Mouse (Mus musculus) forebrain, embryonic 13.5 days (tissue): ENCODE results near the gene Sgca. TPM values are rescaled to one million over a fixed set of nuclear protein-coding genes. Genes with fewer than 3 reads are reported as not detected.

Source experiments
- ATAC-seq: fragments of 200-750 bp; cut with Nextera tagmentation; 2 replicates; pipeline ENCODE4 v1.8.0; 2017
- H3K27ac ChIP-seq: fragments of 300-500 bp; sonication (generic); 2 replicates; pipeline ENCODE4 v1.5.1; 2015; ENCODE audit warnings: inconsistent platforms, mild to moderate bottlenecking, moderate library complexity
- H3K27me3 ChIP-seq: fragments of 300-500 bp; sonication (generic); 2 replicates; pipeline ENCODE4 v1.6.1; 2015; ENCODE audit warnings: mild to moderate bottlenecking, inconsistent platforms
- H3K36me3 ChIP-seq: fragments of 300-500 bp; sonication (generic); 2 replicates; pipeline ENCODE4 v1.6.1; 2015; ENCODE audit warnings: mild to moderate bottlenecking, inconsistent platforms; ENCODE audit not compliant: poor library complexity, severe bottlenecking
- H3K4me1 ChIP-seq: fragments of 300-500 bp; sonication (generic); 2 replicates; pipeline ENCODE4 v1.6.1; 2015; ENCODE audit warnings: inconsistent platforms
- H3K4me2 ChIP-seq: fragments of 300-500 bp; sonication (generic); 2 replicates; pipeline ENCODE4 v1.6.1; 2015; ENCODE audit warnings: inconsistent platforms, mild to moderate bottlenecking, moderate library complexity
- H3K4me3 ChIP-seq: fragments of 300-500 bp; sonication (generic); 2 replicates; pipeline ENCODE4 v1.5.1; 2015; ENCODE audit warnings: mild to moderate bottlenecking, inconsistent platforms
- H3K9ac ChIP-seq: fragments of 300-500 bp; sonication (generic); 2 replicates; pipeline ENCODE4 v1.6.1; 2015; ENCODE audit warnings: mild to moderate bottlenecking, inconsistent platforms
- H3K9me3 ChIP-seq: fragments of 300-500 bp; sonication (generic); replicated peaks from 2 replicates; pipeline ENCODE4 v1.6.1; 2016; ENCODE audit warnings: inconsistent platforms
- WGBS: fragments of 180-500 bp; shearing (Covaris S2); methylation state at CpG from one replicate; pipeline ENCODE4 v1.1.7; 2015; 5-methylcytosine and 5-hydroxymethylcytosine counted together
- polyA plus RNA-seq: library from polyadenylated mRNA; unstranded; fragments of >200 nt; fragmentation: Nextera tagmentation; extraction: Ambion mirVana; gene quantifications from 2 replicates; pipeline ENCODE4 v1.2.1, GENCODE M21; 2015

The Sgca gene
- polyA plus RNA-seq, 1 experiment from 2014 or later: not detected

- H3K27me3 ChIP-seq: no peaks in the 10 kb centered on the region
- peaks cover 48% of the 10 kb centered on the region for H3K4me1 ChIP-seq
- peaks cover 91% of the 10 kb centered on the region for H3K36me3 ChIP-seq
- no peaks in the 10 kb centered on the region for H3K9me3 ChIP-seq
- no peak for ATAC-seq
- WGBS: 80% methylated on average over 8 of the region's 8 CpGs
- no peak overlapping the region for H3K4me3 ChIP-seq
- 0 out of 2 replicates have a peak overlapping the region, but pooled peaks have one; percentile 36 for H3K9ac ChIP-seq
- peak overlapping the region; percentile 77 for H3K27ac ChIP-seq
- H3K4me2 ChIP-seq: no peak overlapping the region
These were observed 24.0 kb upstream of the Sgca start for GRCm38 (mm10) chr11:95000128-95000527.

GRCm38 (mm10) chr11:94998041-94998531 lies 22.0 kb upstream of the Sgca start:
- Histone ChIP-seq H3K9ac (peak overlapping the region; percentile 7), H3K27me3 (no peaks in the 10 kb centered on the region), H3K4me1 (peaks cover 69% of the 10 kb centered on the region), H3K4me3 (no peak overlapping the region; the same call in 1 of the 2 replicates), H3K9me3 (no peaks in the 10 kb centered on the region), H3K27ac (peak overlapping the region; percentile 77), H3K4me2 (peak overlapping the region; percentile 20; the same call in 1 of the 2 replicates), H3K36me3 (peaks cover 74% of the 10 kb centered on the region)
- peak; percentile 50 for ATAC-seq
- WGBS: 68% methylated on average over 16 of the region's 16 CpGs

- Histone ChIP-seq H3K4me3 (no peak overlapping the region), H3K27me3 (no peaks in the 10 kb centered on the region), H3K27ac (peak overlapping the region; percentile 77), H3K4me2 (peak overlapping the region; percentile 20; the same call in 1 of the 2 replicates), H3K36me3 (peaks cover 69% of the 10 kb centered on the region), H3K9ac (peak overlapping the region; percentile 7), H3K4me1 (peaks cover 74% of the 10 kb centered on the region), H3K9me3 (no peaks in the 10 kb centered on the region)
- no peak for ATAC-seq
- 77% methylated on average over 5 of the region's 5 CpGs for WGBS
These were observed 21.5 kb upstream of the Sgca start for GRCm38 (mm10) chr11:94997596-94997995.

GRCm38 (mm10) chr11:94996984-94997383 lies 20.9 kb upstream of the Sgca start:
- no peaks in the 10 kb centered on the region for H3K27me3 ChIP-seq
- H3K4me2 ChIP-seq: no peak overlapping the region
- ATAC-seq: no peak
- H3K27ac ChIP-seq: no peak overlapping the region; the same call in 1 of the 2 replicates
- peaks cover 63% of the 10 kb centered on the region for H3K36me3 ChIP-seq
- H3K9ac ChIP-seq: no peak overlapping the region
- 92% methylated on average over 6 of the region's 6 CpGs for WGBS
- H3K4me1 ChIP-seq: peaks cover 80% of the 10 kb centered on the region
- no peaks in the 10 kb centered on the region for H3K9me3 ChIP-seq
- no peak overlapping the region for H3K4me3 ChIP-seq

- WGBS: 89% methylated on average over 8 of the region's 8 CpGs
- H3K4me1 ChIP-seq: peaks cover 82% of the 10 kb centered on the region
- H3K4me2 ChIP-seq: peak overlapping the region; percentile 100
- ATAC-seq: no peak
- peaks cover 56% of the 10 kb centered on the region for H3K36me3 ChIP-seq
- no peaks in the 10 kb centered on the region for H3K9me3 ChIP-seq
- H3K27me3 ChIP-seq: no peaks in the 10 kb centered on the region
- H3K27ac ChIP-seq: peak overlapping the region; percentile 57
- peak overlapping the region; percentile 95; the same call in 1 of the 2 replicates for H3K9ac ChIP-seq
- no peak overlapping the region for H3K4me3 ChIP-seq
These were observed 20.0 kb upstream of the Sgca start for GRCm38 (mm10) chr11:94996101-94996500.

GRCm38 (mm10) chr11:94994947-94995772 lies 19.0 kb upstream of the Sgca start:
- Histone ChIP-seq H3K4me1 (peaks cover 77% of the 10 kb centered on the region), H3K9ac (peak overlapping the region; percentile 95), H3K4me2 (peak overlapping the region; percentile 100), H3K9me3 (no peaks in the 10 kb centered on the region), H3K36me3 (peaks cover 48% of the 10 kb centered on the region), H3K27ac (peak overlapping the region; percentile 57; the same call in 1 of the 2 replicates), H3K27me3 (no peaks in the 10 kb centered on the region), H3K4me3 (peak overlapping the region; percentile 91)
- WGBS: 85% methylated on average over 11 of the region's 11 CpGs
- no peak for ATAC-seq

- peaks cover 81% of the 10 kb centered on the region for H3K4me1 ChIP-seq
- ATAC-seq: no peak
- no peaks in the 10 kb centered on the region for H3K9me3 ChIP-seq
- H3K4me3 ChIP-seq: peak overlapping the region; percentile 91
- H3K4me2 ChIP-seq: peak overlapping the region; percentile 100
- H3K27me3 ChIP-seq: no peaks in the 10 kb centered on the region
- H3K9ac ChIP-seq: peak overlapping the region; percentile 95
- peaks cover 40% of the 10 kb centered on the region for H3K36me3 ChIP-seq
- H3K27ac ChIP-seq: no peak overlapping the region; the same call in 1 of the 2 replicates
- 58% methylated on average over 10 of the region's 10 CpGs for WGBS
These were observed 18.2 kb upstream of the Sgca start for GRCm38 (mm10) chr11:94994208-94994814.

GRCm38 (mm10) chr11:94992754-94993606 lies 16.9 kb upstream of the Sgca start:
- H3K27ac ChIP-seq: 0 out of 2 replicates have a peak overlapping the region, but pooled peaks have one; percentile 92
- H3K4me1 ChIP-seq: peaks cover 86% of the 10 kb centered on the region
- no peak for ATAC-seq
- no peaks in the 10 kb centered on the region for H3K9me3 ChIP-seq
- 1% methylated on average over 19 of the region's 22 CpGs for WGBS
- H3K4me2 ChIP-seq: peak overlapping the region; percentile 100
- H3K27me3 ChIP-seq: no peaks in the 10 kb centered on the region
- H3K4me3 ChIP-seq: peak overlapping the region; percentile 91
- H3K9ac ChIP-seq: peak overlapping the region; percentile 95
- peaks cover 26% of the 10 kb centered on the region for H3K36me3 ChIP-seq

GRCm38 (mm10) chr11:94992480-94992753 lies 16.3 kb upstream of the Sgca start:
- H3K36me3 ChIP-seq: peaks cover 21% of the 10 kb centered on the region
- peak overlapping the region; percentile 91 for H3K4me3 ChIP-seq
- WGBS: 1% methylated on average over 19 of the region's 20 CpGs
- peak overlapping the region; percentile 95 for H3K9ac ChIP-seq
- 0 out of 2 replicates have a peak overlapping the region, but pooled peaks have one; percentile 92 for H3K27ac ChIP-seq
- no peaks in the 10 kb centered on the region for H3K9me3 ChIP-seq
- peak overlapping the region; percentile 100 for H3K4me2 ChIP-seq
- no peak for ATAC-seq
- H3K4me1 ChIP-seq: peaks cover 86% of the 10 kb centered on the region
- no peaks in the 10 kb centered on the region for H3K27me3 ChIP-seq

- H3K4me2 ChIP-seq: peak overlapping the region; percentile 100
- H3K27me3 ChIP-seq: no peaks in the 10 kb centered on the region
- ATAC-seq: 0 out of 2 replicates have a peak, but pooled peaks have one; percentile 6
- peaks cover 83% of the 10 kb centered on the region for H3K4me1 ChIP-seq
- peak overlapping the region; percentile 95 for H3K9ac ChIP-seq
- H3K4me3 ChIP-seq: peak overlapping the region; percentile 91
- under 1% methylated on average over 90 of the region's 99 CpGs for WGBS
- H3K27ac ChIP-seq: peak overlapping the region; percentile 92
- peaks cover 15% of the 10 kb centered on the region for H3K36me3 ChIP-seq
- no peaks in the 10 kb centered on the region for H3K9me3 ChIP-seq
These were observed 15.7 kb upstream of the Sgca start for GRCm38 (mm10) chr11:94991641-94992479.
